Mouse (Mus musculus) Muller cell, postnatal 12 days (primary cell): ENCODE measurements at regions not wholly inside any gene's neighbourhood (a gene's known extent, or its start where the extent isn't known, plus 50 kb on each side); places are given as distances from the start of the nearest gene placed in this dataset.

ENCODE experiments used
- DNase-seq: peaks from one replicate; pipeline ENCODE4 v3.0.0-alpha.2; 2015; ENCODE audit errors: inconsistent ontology term

GRCm38 (mm10) chr13:42358588-42358987 is 57.3 kb downstream of the Edn1 start:
- DNase-seq = no peak

- DNase-seq = no peak
Observed at GRCm38 (mm10) chr13:42367655-42368554, 66.6 kb downstream of the Edn1 start.

GRCm38 (mm10) chr13:42369826-42370225 is 68.5 kb downstream of the Edn1 start:
- DNase-seq = no peak

- DNase-seq = no peak
Observed at GRCm38 (mm10) chr13:42372201-42372600, 70.9 kb downstream of the Edn1 start.

- DNase-seq = peak; percentile 91
Observed at GRCm38 (mm10) chr13:42374181-42374596, 72.9 kb downstream of the Edn1 start.

GRCm38 (mm10) chr13:42379675-42380074 is 78.4 kb downstream of the Edn1 start:
- DNase-seq = no peak

- no peak for DNase-seq
Observed at GRCm38 (mm10) chr13:42383099-42383498, 81.8 kb downstream of the Edn1 start.

GRCm38 (mm10) chr13:42390389-42390788 is 89.1 kb downstream of the Edn1 start:
- no peak for DNase-seq

- no peak for DNase-seq
Observed at GRCm38 (mm10) chr13:42391330-42392005, 90.2 kb downstream of the Edn1 start.

GRCm38 (mm10) chr13:42392701-42393100 is 91.4 kb downstream of the Edn1 start:
- no peak for DNase-seq

GRCm38 (mm10) chr13:42394572-42394971 is 93.3 kb downstream of the Edn1 start:
- DNase-seq = no peak

GRCm38 (mm10) chr13:42401513-42401912 is 100.2 kb downstream of the Edn1 start:
- DNase-seq = peak; percentile 30

- DNase-seq = peak; percentile 60
Observed at GRCm38 (mm10) chr13:42403231-42404020, 102.2 kb downstream of the Edn1 start.

GRCm38 (mm10) chr13:42412652-42413282 is 111.5 kb downstream of the Edn1 start:
- peak; percentile 25 for DNase-seq

- DNase-seq = no peak
Observed at GRCm38 (mm10) chr13:42446921-42447320, 145.6 kb downstream of the Edn1 start.

GRCm38 (mm10) chr13:42453665-42454064 is 152.4 kb downstream of the Edn1 start:
- no peak for DNase-seq

- peak; percentile 75 for DNase-seq
Observed at GRCm38 (mm10) chr13:42459892-42460291, 158.6 kb downstream of the Edn1 start.

- DNase-seq = peak; percentile 16
Observed at GRCm38 (mm10) chr13:42478825-42479224, 177.5 kb downstream of the Edn1 start.

GRCm38 (mm10) chr13:42490956-42491680 is 189.3 kb upstream of the Phactr1 start:
- no peak for DNase-seq

- DNase-seq = no peak
Observed at GRCm38 (mm10) chr13:42494371-42494770, 186.1 kb upstream of the Phactr1 start.

- DNase-seq = peak; percentile 25
Observed at GRCm38 (mm10) chr13:42498351-42498750, 182.1 kb upstream of the Phactr1 start.
